Mouse (Mus musculus) spleen, adult 18-20 months (tissue): ENCODE data around the gene Cep295nl.
"Not testable (repeated sequence)": the region's sequence is repeated elsewhere in the genome, so short reads cannot be mapped to it uniquely, and the experiment has no call there.

Source experiments
- DNase-seq, 2 experiments: peaks; one replicate each; pipeline ENCODE4 v3.0.0; 2022; ENCODE audit warnings: mixed read lengths in 2 of 2

Cep295nl gene

GRCm38 (mm10) chr11:118342400-118342981 lies at the start of gene Cep295nl:
Gene Cep295nl, minus strand, starts transcription at chr11:118342500.
- DNase-seq, result no peak

DNA sequence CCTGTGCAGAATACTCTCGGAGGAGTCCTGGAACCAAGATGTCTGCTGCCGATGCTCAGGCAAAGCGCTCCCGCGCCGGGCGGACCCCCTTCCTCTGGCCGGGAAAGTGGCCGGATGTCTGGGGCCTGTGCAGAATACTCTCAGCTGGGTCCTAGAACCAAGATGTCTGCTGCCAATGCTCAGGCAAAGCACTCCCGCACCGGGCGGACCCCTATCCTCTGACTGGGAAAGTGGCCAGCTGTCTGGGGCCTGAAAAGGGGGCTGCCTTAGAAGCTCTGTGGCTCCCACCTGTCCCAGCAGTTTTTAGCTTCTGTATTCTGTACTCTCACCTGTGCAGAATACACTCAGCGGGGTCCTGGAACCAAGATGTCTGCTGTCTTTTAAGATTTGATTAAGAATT lies 45.5 kb upstream of the Cep295nl start:
- DNase-seq, result not testable (repeated sequence)

GRCm38 (mm10) chr11:118379251-118380009 lies 37.1 kb upstream of the Cep295nl start:
- peak; percentile 55 to 82 for DNase-seq

DNA sequence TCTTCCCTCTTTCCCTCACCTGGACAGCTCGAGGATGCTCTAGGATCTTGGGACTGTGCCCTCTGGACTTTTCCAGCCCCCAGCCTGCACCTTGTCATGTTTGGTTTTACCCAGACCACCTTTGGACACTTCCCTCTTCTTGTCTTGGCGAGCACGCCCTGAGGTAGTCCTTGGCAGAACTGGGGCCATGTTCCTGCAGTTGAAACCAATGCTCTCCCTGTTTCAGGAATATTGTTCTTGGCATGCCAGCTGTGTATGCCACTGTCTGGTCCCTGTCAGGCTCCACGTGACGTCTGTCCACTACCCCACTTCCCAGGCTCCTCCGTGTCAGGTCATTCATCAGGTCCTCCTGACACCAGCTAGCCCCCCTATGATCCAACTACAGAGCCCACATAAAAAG lies 36.4 kb upstream of the Cep295nl start:
- no peak for DNase-seq

- DNase-seq, result not testable (repeated sequence)
Observed at GRCm38 (mm10) chr11:118376323-118376722, 34.0 kb upstream of the Cep295nl start.

DNA sequence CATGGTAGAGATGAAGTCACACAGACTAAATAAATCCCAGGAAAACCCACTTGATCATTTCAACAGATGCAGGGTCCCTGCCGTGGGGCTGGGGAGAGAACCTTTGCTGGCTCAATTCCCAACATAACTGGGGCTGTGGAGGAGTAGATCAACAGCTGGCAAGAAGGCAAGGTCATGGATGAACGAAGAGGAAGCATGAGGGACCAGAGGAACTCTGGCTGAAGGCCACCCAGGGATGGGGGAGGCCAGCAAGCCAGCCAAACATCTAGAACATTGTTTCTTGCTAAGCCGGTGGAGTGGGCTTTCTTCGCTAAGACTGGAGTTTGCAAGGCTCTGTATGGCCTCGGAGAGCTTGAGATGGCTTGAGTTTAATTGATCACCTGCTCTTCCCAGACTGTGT lies 33.6 kb upstream of the Cep295nl start:
- no peak for DNase-seq

DNA sequence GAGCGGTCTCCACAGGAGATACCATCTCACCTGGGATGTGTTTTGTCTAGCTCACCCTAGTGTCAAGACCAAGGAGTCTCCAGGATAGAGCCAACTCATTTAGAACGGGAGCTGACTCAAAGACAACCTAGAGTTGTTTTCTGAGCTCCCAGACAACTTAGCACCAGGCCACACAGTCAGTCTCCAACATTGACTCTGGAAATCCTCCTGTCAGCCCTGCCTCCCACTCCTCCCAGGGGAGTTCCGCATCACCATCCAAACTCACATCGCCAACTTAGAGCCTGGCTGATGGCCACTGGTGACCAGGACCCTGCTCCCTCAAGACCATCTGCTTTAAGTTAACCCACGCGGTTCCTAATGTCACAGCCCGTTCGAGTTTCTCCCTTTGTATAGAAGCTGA lies 33.2 kb upstream of the Cep295nl start:
- no peak for DNase-seq

DNA sequence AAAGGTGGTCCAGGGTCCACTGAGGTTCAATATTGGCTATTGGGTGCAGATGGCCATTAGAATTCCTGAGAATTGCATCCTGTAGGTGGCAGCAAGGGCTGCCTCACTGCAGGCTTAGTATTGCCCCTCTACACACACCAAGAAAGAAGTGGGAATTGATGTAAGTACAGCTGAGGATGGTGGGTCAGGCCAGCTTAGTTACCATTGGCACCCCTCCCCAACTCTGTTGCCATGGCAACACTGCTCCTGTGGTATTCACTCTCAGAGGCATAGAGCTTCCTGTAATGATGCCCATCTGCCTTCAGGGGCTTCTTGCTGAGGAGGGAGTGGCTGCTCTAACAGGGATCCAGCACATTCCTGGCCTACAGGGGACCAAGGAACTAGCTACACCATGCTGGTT lies 32.7 kb upstream of the Cep295nl start:
- no peak for DNase-seq

DNA sequence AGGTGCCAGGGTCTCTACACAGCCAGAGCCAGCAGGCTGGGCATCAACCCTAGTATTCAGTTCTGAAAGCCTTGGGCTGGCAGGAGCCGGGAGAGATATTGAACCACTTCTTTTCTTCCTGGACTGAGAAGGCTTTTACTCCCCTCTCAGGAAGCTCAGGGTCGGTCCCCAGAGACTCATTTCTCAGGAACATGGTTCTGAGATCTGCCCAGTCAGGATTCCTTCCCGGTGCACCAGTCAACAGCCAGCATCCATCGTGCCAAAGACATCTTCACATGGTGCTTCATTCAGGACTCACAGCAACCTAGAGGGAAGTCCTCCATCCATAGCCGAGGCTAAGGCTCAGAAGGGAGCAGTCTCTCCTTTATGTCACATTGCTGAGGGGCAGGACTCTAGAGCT lies 32.2 kb upstream of the Cep295nl start:
- no peak for DNase-seq

- no peak for DNase-seq
Observed at GRCm38 (mm10) chr11:118372641-118373040, 30.3 kb upstream of the Cep295nl start.

GRCm38 (mm10) chr11:118371876-118372275 lies 29.6 kb upstream of the Cep295nl start:
- no peak for DNase-seq

GRCm38 (mm10) chr11:118369657-118370056 lies 27.4 kb upstream of the Cep295nl start:
- DNase-seq, result no peak

- no peak for DNase-seq
Observed at GRCm38 (mm10) chr11:118369251-118369650, 27.0 kb upstream of the Cep295nl start.

DNA sequence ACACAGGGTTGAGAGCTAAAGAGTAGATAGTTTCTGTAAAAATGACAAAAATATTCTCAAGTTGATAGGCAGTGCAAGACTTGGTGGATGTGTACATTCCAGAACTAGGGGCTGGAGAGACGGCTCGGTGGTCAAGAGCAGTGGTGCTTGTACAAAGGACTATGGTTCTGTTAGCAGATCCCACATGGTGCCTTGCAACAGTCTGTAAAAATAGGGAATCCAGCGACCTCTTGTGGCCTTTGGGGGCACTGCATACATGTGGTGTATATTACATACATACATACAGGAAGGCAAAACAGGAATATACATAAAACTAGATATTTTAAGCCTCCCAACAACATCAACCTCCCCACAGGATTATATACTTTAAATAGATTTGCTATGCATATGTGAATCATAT lies 26.0 kb upstream of the Cep295nl start:
- DNase-seq, result no peak

DNA sequence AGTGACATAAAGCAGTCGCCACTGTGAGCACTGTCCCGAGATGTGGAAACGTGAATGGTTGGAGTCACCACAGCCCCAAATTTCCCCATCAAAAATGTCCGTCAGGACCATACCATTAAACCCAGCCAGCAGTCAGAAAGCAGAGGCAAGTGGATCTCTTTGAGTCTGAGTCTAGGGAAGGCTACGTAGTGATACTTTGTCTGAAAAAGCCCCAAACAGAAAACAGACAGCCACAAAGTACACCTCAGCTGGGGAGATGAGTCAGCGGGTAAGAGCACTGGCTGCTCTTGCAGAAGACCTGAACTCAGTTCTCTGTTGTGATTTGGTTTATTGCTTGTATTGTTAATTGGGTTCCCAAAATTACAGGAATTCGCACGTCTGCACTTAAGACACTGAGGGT lies 24.3 kb upstream of the Cep295nl start:
- DNase-seq, result no peak

- no peak for DNase-seq
Observed at GRCm38 (mm10) chr11:118366108-118366507, 23.8 kb upstream of the Cep295nl start.

GRCm38 (mm10) chr11:118365171-118365570 lies 22.9 kb upstream of the Cep295nl start:
- DNase-seq, result no peak

DNA sequence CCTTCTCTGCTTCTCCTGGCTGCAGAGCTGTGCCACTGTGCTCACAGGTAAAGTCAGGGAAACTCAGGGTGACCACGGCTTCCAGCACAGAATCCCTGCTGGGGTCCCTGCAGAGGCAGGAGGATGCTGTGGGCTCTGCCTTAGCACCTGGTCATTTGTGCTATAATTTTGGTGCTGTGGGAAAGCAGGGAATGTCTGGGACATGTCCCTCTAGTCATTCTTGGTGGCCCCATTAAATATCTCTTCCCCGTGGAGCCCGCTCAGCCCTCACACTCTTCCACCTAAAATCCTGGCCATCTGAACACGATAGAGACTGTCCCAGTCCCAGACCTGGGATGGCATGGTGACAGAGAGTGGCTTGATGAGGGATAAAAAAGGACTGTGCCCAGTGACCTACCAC lies 21.7 kb upstream of the Cep295nl start:
- no peak for DNase-seq

DNA sequence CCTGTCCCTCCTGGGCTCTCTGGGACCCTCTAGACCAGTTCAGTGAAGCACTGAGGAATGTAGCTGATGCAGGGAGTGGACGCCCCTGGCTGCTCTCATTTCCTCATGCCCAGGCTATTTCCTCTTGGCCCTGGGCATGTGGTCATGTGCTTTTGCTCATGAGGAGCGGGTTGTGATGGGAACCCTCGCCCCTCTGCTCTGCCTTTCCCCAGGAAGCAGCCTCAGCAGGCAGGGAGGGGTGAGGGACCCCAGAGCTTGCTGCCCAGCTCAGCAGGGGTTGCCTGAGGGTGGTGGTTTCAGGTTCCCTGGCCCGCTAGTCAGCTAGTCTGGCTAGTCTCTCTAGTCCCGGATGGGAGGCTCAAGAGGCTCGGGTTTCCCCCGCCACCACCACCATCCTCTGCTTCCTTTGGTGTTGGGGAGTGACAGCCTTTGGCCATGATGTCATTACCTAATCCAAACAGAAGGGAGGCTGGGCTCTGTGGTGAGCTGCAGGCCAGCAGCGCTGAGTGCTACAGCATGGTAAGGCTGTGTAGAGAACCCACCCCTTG lies 20.7 kb upstream of the Cep295nl start:
- no peak for DNase-seq

- DNase-seq, result no peak
Observed at GRCm38 (mm10) chr11:118362501-118362900, 20.2 kb upstream of the Cep295nl start.

DNA sequence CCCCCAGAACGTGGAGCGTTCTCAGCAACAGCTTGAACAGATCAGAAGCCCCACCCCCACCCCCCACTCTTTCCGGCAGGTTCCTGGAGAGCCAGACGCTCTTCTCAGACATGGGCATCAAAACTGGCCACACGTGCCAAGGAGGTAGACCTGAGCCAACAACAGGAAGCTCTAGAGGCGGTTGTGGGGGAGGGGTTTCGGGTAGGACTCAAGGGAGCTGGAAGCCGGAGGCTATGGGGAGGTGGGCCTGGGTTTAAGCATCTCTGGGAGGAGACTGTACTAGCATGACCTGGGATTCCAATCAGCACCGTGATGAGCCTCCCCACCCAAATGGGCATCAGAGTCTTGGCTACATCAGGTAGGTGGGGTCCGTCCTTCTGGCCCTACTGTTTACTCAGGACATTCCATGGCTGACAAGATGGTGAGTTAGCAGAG lies 18.6 kb upstream of the Cep295nl start:
- no peak for DNase-seq

GRCm38 (mm10) chr11:118360491-118360890 lies 18.2 kb upstream of the Cep295nl start:
- no peak for DNase-seq

GRCm38 (mm10) chr11:118355640-118356039 lies 13.3 kb upstream of the Cep295nl start, which contains the start of gene Timp2:
Gene Timp2, minus strand, starts transcription at chr11:118355740.
- DNase-seq, result no peak

DNA sequence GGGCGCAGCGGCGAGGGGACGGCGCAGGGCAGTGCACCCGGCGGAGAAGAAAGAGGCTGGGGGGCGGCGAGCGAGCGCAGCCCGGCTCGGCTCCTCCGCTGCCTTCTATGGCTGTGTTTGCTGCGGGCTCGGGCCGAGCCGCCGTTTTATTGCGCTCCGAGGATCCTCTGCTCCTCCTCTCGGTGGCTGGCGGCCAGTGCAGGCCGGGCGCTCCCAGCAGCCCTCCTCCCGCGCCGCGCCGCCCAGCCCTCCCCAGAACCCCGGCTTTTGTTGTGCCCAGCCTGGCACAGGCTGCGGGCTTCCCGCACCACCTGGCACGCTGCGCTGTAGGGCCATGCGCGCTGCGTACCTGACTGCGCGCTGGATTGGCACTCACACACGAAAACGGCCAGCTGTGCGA lies 12.9 kb upstream of the Cep295nl start:
- DNase-seq, result peak; percentile 65 to 78
